Mouse (Mus musculus) kidney, postnatal 0 days (tissue): ENCODE measurements at regions not wholly inside any gene's neighbourhood (a gene's known extent, or its start where the extent isn't known, plus 50 kb on each side); places are given as distances from the start of the nearest gene placed in this dataset.

Experiments
- ATAC-seq: fragments of 200-750 bp; cut with Nextera tagmentation; replicated peaks from 2 replicates; pipeline ENCODE4 v1.8.0; 2017; ENCODE audit warnings: low read depth, moderate number of reproducible peaks, moderate TSS enrichment, moderate library complexity; ENCODE audit not compliant: low FRiP score
- DNase-seq: peaks from one replicate; pipeline ENCODE4 v3.0.0-alpha.2; 2016; ENCODE audit warnings: low spot score
- H3K27ac ChIP-seq: fragments of 300-500 bp; sonication (generic); 2 replicates; pipeline ENCODE4 v1.5.1; 2014; ENCODE audit warnings: mild to moderate bottlenecking
- H3K27me3 ChIP-seq: fragments of 300-500 bp; sonication (generic); 2 replicates; pipeline ENCODE4 v1.6.1; 2014; ENCODE audit warnings: low read length, mixed read lengths; ENCODE audit not compliant: insufficient read depth
- H3K36me3 ChIP-seq: fragments of 300-500 bp; sonication (generic); 2 replicates; pipeline ENCODE4 v1.6.1; 2014; ENCODE audit warnings: low read length, mixed read lengths; ENCODE audit not compliant: insufficient read depth
- H3K4me1 ChIP-seq: fragments of 300-500 bp; sonication (generic); replicated peaks from 2 replicates; pipeline ENCODE4 v1.6.1; 2014; ENCODE audit warnings: antibody characterized with exemption, low read length, mixed read lengths; ENCODE audit not compliant: insufficient read depth
- H3K4me2 ChIP-seq: fragments of 300-500 bp; sonication (generic); 2 replicates; pipeline ENCODE4 v1.6.1; 2014; ENCODE audit warnings: mild to moderate bottlenecking, low read length, moderate library complexity, mixed read lengths
- H3K4me3 ChIP-seq: fragments of 300-500 bp; sonication (generic); replicated peaks from 2 replicates; pipeline ENCODE4 v1.5.1; 2014; ENCODE audit warnings: low read depth, low read length
- H3K9ac ChIP-seq: fragments of 300-500 bp; sonication (generic); 2 replicates; pipeline ENCODE4 v1.6.1; 2014; ENCODE audit warnings: low read depth, low read length
- H3K9me3 ChIP-seq: fragments of 300-500 bp; sonication (generic); replicated peaks from 2 replicates; pipeline ENCODE4 v1.6.1; 2016; ENCODE audit warnings: low read length, inconsistent platforms, mixed read lengths
- CTCF ChIP-seq: IDR thresholded peaks from 2 replicates; pipeline ENCODE4 v1.5.1; 2016; ENCODE audit warnings: antibody characterized with exemption, low read depth, mild to moderate bottlenecking, moderate library complexity
- WGBS: fragments of 180-500 bp; shearing (Covaris S2); extraction: QIAGEN DNeasy Blood & Tissue Kit; methylation state at CpG from one replicate; pipeline ENCODE4 v1.1.7; 2014; 5-methylcytosine and 5-hydroxymethylcytosine counted together

- no peak overlapping the region for H3K9ac ChIP-seq
- no peak overlapping the region for H3K4me2 ChIP-seq
- 46% methylated on average over 24 of the region's 24 CpGs for WGBS
- no peaks in the 10 kb centered on the region for H3K27me3 ChIP-seq
- H3K9me3 ChIP-seq = no peaks in the 10 kb centered on the region
- no peaks in the 10 kb centered on the region for H3K36me3 ChIP-seq
- ATAC-seq (no peak), DNase-seq (peak; percentile 40)
- no peaks in the 10 kb centered on the region for H3K4me1 ChIP-seq
- H3K4me3 ChIP-seq = no peak overlapping the region
- no peak for TF ChIP-seq CTCF
- no peak overlapping the region for H3K27ac ChIP-seq
Observed at GRCm38 (mm10) chr12:104605535-104606399, 132.6 kb upstream of the Gsc start.

- H3K27ac ChIP-seq = no peak overlapping the region
- TF ChIP-seq CTCF = no peak
- ATAC-seq (no peak), DNase-seq (no peak)
- H3K4me1 ChIP-seq = 0 out of 2 replicates have a peak, but pooled peaks cover 5% of the 10 kb centered on the region
- H3K9me3 ChIP-seq = no peaks in the 10 kb centered on the region
- WGBS = 75% methylated on average over 2 of the region's 2 CpGs
- H3K4me2 ChIP-seq = no peak overlapping the region
- H3K4me3 ChIP-seq = no peak overlapping the region
- no peak overlapping the region for H3K9ac ChIP-seq
- no peaks in the 10 kb centered on the region for H3K27me3 ChIP-seq
- no peaks in the 10 kb centered on the region for H3K36me3 ChIP-seq
Observed at GRCm38 (mm10) chr12:104598056-104598455, 124.9 kb upstream of the Gsc start.

GRCm38 (mm10) chr12:104593526-104594155 lies 120.5 kb upstream of the Gsc start:
- no peaks in the 10 kb centered on the region for H3K27me3 ChIP-seq
- no peak overlapping the region for H3K4me3 ChIP-seq
- H3K36me3 ChIP-seq = no peaks in the 10 kb centered on the region
- 0 out of 2 replicates have a peak, but pooled peaks cover 7% of the 10 kb centered on the region for H3K4me1 ChIP-seq
- TF ChIP-seq CTCF = no peak
- H3K4me2 ChIP-seq = no peak overlapping the region
- 34% methylated on average over 19 of the region's 19 CpGs for WGBS
- ATAC-seq (no peak), DNase-seq (no peak)
- no peaks in the 10 kb centered on the region for H3K9me3 ChIP-seq
- H3K27ac ChIP-seq = no peak overlapping the region
- no peak overlapping the region for H3K9ac ChIP-seq

GRCm38 (mm10) chr12:104592791-104593525 lies 119.8 kb upstream of the Gsc start:
- Histone ChIP-seq H3K4me2 (no peak overlapping the region), H3K4me1 (0 out of 2 replicates have a peak, but pooled peaks cover 7% of the 10 kb centered on the region), H3K27me3 (no peaks in the 10 kb centered on the region), H3K27ac (no peak overlapping the region), H3K9ac (no peak overlapping the region), H3K4me3 (no peak overlapping the region), H3K36me3 (no peaks in the 10 kb centered on the region), H3K9me3 (no peaks in the 10 kb centered on the region)
- 45% methylated on average over 21 of the region's 21 CpGs for WGBS
- TF ChIP-seq CTCF = no peak
- DNase-seq (no peak), ATAC-seq (no peak)

- H3K4me3 ChIP-seq = no peak overlapping the region
- no peak overlapping the region for H3K4me2 ChIP-seq
- H3K27ac ChIP-seq = no peak overlapping the region
- DNase-seq (no peak), ATAC-seq (no peak)
- no peak for TF ChIP-seq CTCF
- 0 out of 2 replicates have a peak, but pooled peaks cover 7% of the 10 kb centered on the region for H3K4me1 ChIP-seq
- no peak overlapping the region for H3K9ac ChIP-seq
- WGBS = 88% methylated on average over 7 of the region's 7 CpGs
- H3K9me3 ChIP-seq = no peaks in the 10 kb centered on the region
- no peaks in the 10 kb centered on the region for H3K27me3 ChIP-seq
- H3K36me3 ChIP-seq = no peaks in the 10 kb centered on the region
Observed at GRCm38 (mm10) chr12:104591571-104591970, 118.4 kb upstream of the Gsc start.

GRCm38 (mm10) chr12:104590291-104590690 lies 117.2 kb upstream of the Gsc start:
- 89% methylated on average over 8 of the region's 8 CpGs for WGBS
- no peak for ATAC-seq
- DNase-seq = no peak
- Histone ChIP-seq H3K9ac (no peak overlapping the region), H3K27me3 (no peaks in the 10 kb centered on the region), H3K27ac (no peak overlapping the region), H3K4me2 (no peak overlapping the region), H3K9me3 (no peaks in the 10 kb centered on the region), H3K36me3 (no peaks in the 10 kb centered on the region), H3K4me3 (no peak overlapping the region), H3K4me1 (0 out of 2 replicates have a peak, but pooled peaks cover 7% of the 10 kb centered on the region)
- TF ChIP-seq CTCF = no peak
